Mouse (Mus musculus) neural tube, embryonic 11.5 days (tissue): ENCODE results near the gene Eif5a. TPM values are rescaled to one million over a fixed set of nuclear protein-coding genes. Genes with fewer than 3 reads are reported as not detected.

ENCODE experiments used
- ATAC-seq: fragments of 200-750 bp; cut with Nextera tagmentation; 2 replicates; pipeline ENCODE4 v1.8.0; 2017; ENCODE audit warnings: moderate number of reproducible peaks, mild to moderate bottlenecking, moderate TSS enrichment, moderate library complexity; ENCODE audit not compliant: insufficient read depth, low FRiP score, low TSS enrichment
- DNase-seq: peaks from one replicate; pipeline ENCODE4 v3.0.0-alpha.2; 2015; ENCODE audit warnings: low spot score
- H3K27ac ChIP-seq: fragments of 300-500 bp; sonication (generic); 2 replicates; pipeline ENCODE4 v1.5.1; 2014; ENCODE audit warnings: low read depth, mild to moderate bottlenecking, low read length
- H3K27me3 ChIP-seq: fragments of 300-500 bp; sonication (generic); 2 replicates; pipeline ENCODE4 v1.6.1; 2014; ENCODE audit warnings: mild to moderate bottlenecking, low read length, mixed read lengths; ENCODE audit not compliant: control insufficient read depth, insufficient read depth
- H3K36me3 ChIP-seq: fragments of 300-500 bp; sonication (generic); 2 replicates; pipeline ENCODE4 v1.6.1; 2014; ENCODE audit warnings: mild to moderate bottlenecking, low read length, moderate library complexity, mixed read lengths; ENCODE audit not compliant: control insufficient read depth, insufficient read depth
- H3K4me1 ChIP-seq: fragments of 300-500 bp; sonication (generic); 2 replicates; pipeline ENCODE4 v1.6.1; 2014; ENCODE audit warnings: low read length, mixed read lengths; ENCODE audit not compliant: control insufficient read depth, insufficient read depth
- H3K4me2 ChIP-seq: fragments of 300-500 bp; sonication (generic); 2 replicates; pipeline ENCODE4 v1.6.1; 2014; ENCODE audit warnings: low read depth, mild to moderate bottlenecking, moderate library complexity
- H3K4me3 ChIP-seq: fragments of 300-500 bp; sonication (generic); 2 replicates; pipeline ENCODE4 v1.5.1; 2014; ENCODE audit warnings: low read depth, low read length
- H3K9ac ChIP-seq: fragments of 300-500 bp; sonication (generic); 2 replicates; pipeline ENCODE4 v1.6.1; 2014; ENCODE audit warnings: mild to moderate bottlenecking, low read length
- H3K9me3 ChIP-seq: fragments of 300-500 bp; sonication (generic); 2 replicates; pipeline ENCODE4 v1.6.1; 2016; ENCODE audit warnings: low read length; ENCODE audit not compliant: control insufficient read depth
- WGBS: fragments of 180-500 bp; shearing (Covaris S2); extraction: QIAGEN DNeasy Blood & Tissue Kit; methylation state at CpG from one replicate; pipeline ENCODE4 v1.1.7; 2014; 5-methylcytosine and 5-hydroxymethylcytosine counted together
- microRNA-seq: library from miRNA; unstranded; fragments of <30 nt; microRNA quantifications from one replicate; pipeline ENCODE4, GENCODE M21; 2016
- polyA plus RNA-seq: library from polyadenylated mRNA; unstranded; fragments of >200 nt; fragmentation: Nextera tagmentation; extraction: Ambion mirVana; gene quantifications from 2 replicates; pipeline ENCODE4 v1.2.1, GENCODE M21; 2014

Gene Eif5a
- polyA plus RNA-seq, 1 experiment from 2014 or later, result 1,926 TPM

DNA sequence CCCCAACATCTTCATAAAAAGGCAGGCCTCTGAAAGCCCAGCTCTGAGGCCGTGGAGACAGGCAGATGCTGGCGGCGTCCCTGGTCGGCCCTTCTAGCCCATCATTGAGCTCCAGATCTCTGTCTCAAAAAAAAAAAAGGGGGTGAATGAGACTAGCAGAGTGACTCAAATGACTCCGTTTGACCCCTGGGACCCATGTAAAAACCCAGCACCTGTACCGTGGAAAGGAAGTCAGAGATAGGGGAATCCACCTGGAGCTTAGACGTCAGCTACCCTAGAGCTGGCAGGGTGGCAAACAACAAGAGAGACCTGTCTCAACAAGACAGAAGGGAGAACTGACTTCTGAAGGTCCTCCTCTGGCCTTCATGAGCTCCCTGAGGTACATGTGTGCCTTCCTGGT is 49.9 kb downstream of the Eif5a start:
- Histone ChIP-seq H3K9ac (no peak overlapping the region), H3K4me2 (no peak overlapping the region), H3K4me1 (no peaks in the 10 kb centered on the region), H3K27ac (no peak overlapping the region), H3K4me3 (no peak overlapping the region), H3K9me3 (no peaks in the 10 kb centered on the region), H3K36me3 (no peaks in the 10 kb centered on the region), H3K27me3 (no peaks in the 10 kb centered on the region)
- ATAC-seq (no peak), DNase-seq (no peak)
- 84% methylated on average over 7 of the region's 7 CpGs for whole genome bisulfite sequencing

DNA sequence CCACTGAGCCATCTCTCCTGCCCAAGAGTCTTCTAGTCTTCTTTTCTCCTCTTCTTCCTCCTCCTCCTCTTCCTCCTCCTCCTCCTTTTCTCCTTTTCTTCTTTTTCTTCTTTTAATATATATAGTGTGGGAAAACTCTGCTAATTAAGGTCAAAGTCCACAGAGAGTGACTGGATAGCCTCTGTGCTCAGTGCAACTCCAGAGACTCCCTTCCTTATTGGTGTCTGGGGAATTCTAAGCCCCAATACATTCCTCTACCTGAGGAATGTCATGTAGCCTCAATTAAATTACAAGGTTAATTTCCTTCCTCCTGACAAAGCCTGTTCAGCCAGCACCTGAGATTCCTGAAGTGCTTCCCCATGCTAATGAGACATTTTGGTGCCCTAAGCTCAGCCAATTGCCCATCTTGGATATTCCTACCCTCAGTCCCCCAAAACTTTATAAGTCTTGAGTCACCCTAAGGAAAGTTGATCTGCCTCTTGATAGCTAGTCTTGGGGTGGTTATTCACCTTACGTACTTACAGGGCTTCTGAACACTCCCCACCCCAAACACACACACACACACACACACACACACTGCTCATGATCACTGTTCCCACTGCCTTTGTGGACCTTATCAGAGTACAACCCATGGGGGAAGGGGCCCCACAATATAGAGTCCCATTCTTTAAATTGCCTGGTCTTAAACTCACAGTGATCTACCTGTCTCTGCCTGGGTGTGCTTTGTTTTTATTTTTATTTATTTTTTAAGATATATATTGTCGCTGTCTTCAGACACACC is 51.3 kb downstream of the Eif5a start:
- Histone ChIP-seq H3K4me1 (no peaks in the 10 kb centered on the region), H3K9ac (no peak overlapping the region), H3K36me3 (no peaks in the 10 kb centered on the region), H3K27ac (no peak overlapping the region), H3K4me3 (no peak overlapping the region), H3K9me3 (no peaks in the 10 kb centered on the region), H3K4me2 (no peak overlapping the region), H3K27me3 (no peaks in the 10 kb centered on the region)
- ATAC-seq (no peak), DNase-seq (no peak)
- 94% methylated on average over 2 of the region's 2 CpGs for WGBS

DNA sequence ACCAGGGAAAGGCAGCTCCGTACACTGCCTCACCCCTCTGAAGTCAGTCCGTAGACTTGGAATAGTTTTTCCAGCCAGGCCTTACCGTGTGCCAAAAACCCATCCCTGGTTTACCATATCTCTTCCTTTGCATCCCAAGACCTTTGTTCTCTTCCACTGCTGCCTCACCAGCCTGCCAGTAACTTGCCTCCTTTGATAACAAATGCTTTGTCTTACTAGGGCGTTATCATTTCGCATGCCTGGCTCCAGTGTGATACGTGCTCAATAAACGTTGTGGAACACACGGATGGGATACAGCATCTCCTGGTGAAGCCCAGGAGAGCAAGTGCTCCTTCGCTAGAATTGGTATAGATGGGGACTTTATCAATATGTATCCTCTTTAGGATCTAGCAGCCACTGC is 54.4 kb downstream of the Eif5a start:
- Histone ChIP-seq H3K36me3 (no peaks in the 10 kb centered on the region), H3K27me3 (no peaks in the 10 kb centered on the region), H3K27ac (no peak overlapping the region), H3K4me3 (no peak overlapping the region), H3K9ac (no peak overlapping the region), H3K4me2 (no peak overlapping the region), H3K4me1 (no peaks in the 10 kb centered on the region), H3K9me3 (no peaks in the 10 kb centered on the region)
- 73% methylated on average over 9 of the region's 9 CpGs for WGBS
- ATAC-seq (no peak), DNase-seq (no peak)

Small RNAs within 50 kb of the gene (microRNA-seq; reads per million reads assigned to microRNA genes)
- gene Mir6924, result not detected

Other genes starting within 250 kb of the Eif5a start
- 781 and 824 TPM in 2 replicates for gene Eif4a1, start 249.5 kb downstream of the Eif5a start, polyA plus RNA-seq
- gene Senp3, start 239.9 kb downstream of the Eif5a start, polyA plus RNA-seq, result 88.6 and 93.8 TPM in 2 replicates
- 0.19 TPM in 1 of 2 replicates, not detected in the other for gene Tnfsf13, start 236.2 kb downstream of the Eif5a start, polyA plus RNA-seq
- gene Tnfsf12, start 226.1 kb downstream of the Eif5a start, polyA plus RNA-seq, result 1.5 and 1.7 TPM in 2 replicates
- gene Tnfsfm13, start 225.9 kb downstream of the Eif5a start, polyA plus RNA-seq, result 1.4 and 1.5 TPM in 2 replicates
- gene Polr2a, start 163.3 kb downstream of the Eif5a start, polyA plus RNA-seq, result 65.0 and 65.3 TPM in 2 replicates
- not detected in 2 replicates for gene Slc35g3, start 160.0 kb downstream of the Eif5a start, polyA plus RNA-seq
- 0.99 and 1.3 TPM in 2 replicates for gene Zbtb4, start 156.0 kb downstream of the Eif5a start, polyA plus RNA-seq
- 4.2 and 6.2 TPM in 2 replicates for gene Chrnb1, start 126.0 kb downstream of the Eif5a start, polyA plus RNA-seq
- 2.0 and 3.0 TPM in 2 replicates for gene Fgf11, start 120.1 kb downstream of the Eif5a start, polyA plus RNA-seq
- gene Tmem102, start 116.3 kb downstream of the Eif5a start, polyA plus RNA-seq, result 0.69 and 0.88 TPM in 2 replicates
- not detected in 2 replicates for gene Gm39566, start 106.7 kb downstream of the Eif5a start, polyA plus RNA-seq
- gene Spem2, start 103.5 kb downstream of the Eif5a start, polyA plus RNA-seq, result not detected in 2 replicates
- gene Spem1, start 99.8 kb downstream of the Eif5a start, polyA plus RNA-seq, result 0.23 TPM in 1 of 2 replicates, not detected in the other
- gene Nlgn2, start 84.2 kb downstream of the Eif5a start, polyA plus RNA-seq, result 10.9 and 11.4 TPM in 2 replicates
- gene Tmem256, start 83.4 kb downstream of the Eif5a start, polyA plus RNA-seq, result 289 and 296 TPM in 2 replicates
- 75.4 and 83.7 TPM in 2 replicates for gene Plscr3, start 75.6 kb downstream of the Eif5a start, polyA plus RNA-seq
- gene Tnk1, start 63.2 kb downstream of the Eif5a start, polyA plus RNA-seq, result 0.23 and 0.72 TPM in 2 replicates
- gene Tmem95, start 43.9 kb downstream of the Eif5a start, polyA plus RNA-seq, result not detected in 2 replicates
- 3.1 and 3.6 TPM in 2 replicates for gene Kctd11, start 40.6 kb downstream of the Eif5a start, polyA plus RNA-seq
- 0.53 and 1.1 TPM in 2 replicates for gene Acap1, start 26.4 kb downstream of the Eif5a start, polyA plus RNA-seq
- gene 2810408A11Rik, start 21.0 kb downstream of the Eif5a start, polyA plus RNA-seq, result 14.4 and 15.1 TPM in 2 replicates
- gene Neurl4, start 20.9 kb downstream of the Eif5a start, polyA plus RNA-seq, result 14.2 and 18.0 TPM in 2 replicates
- 84.0 and 93.7 TPM in 2 replicates for gene Gps2, start 8.1 kb downstream of the Eif5a start, polyA plus RNA-seq
- 3.4 and 4.2 TPM in 2 replicates for gene Ybx2, start 13.8 kb upstream of the Eif5a start, polyA plus RNA-seq
- 11.4 and 11.8 TPM in 2 replicates for gene Slc2a4, start 26.2 kb upstream of the Eif5a start, polyA plus RNA-seq
- 5.3 and 5.9 TPM in 2 replicates for gene Cldn7, start 42.8 kb upstream of the Eif5a start, polyA plus RNA-seq
- 21.5 and 23.3 TPM in 2 replicates for gene Ctdnep1, start 59.2 kb upstream of the Eif5a start, polyA plus RNA-seq
- 149 and 168 TPM in 2 replicates for gene Elp5, start 60.6 kb upstream of the Eif5a start, polyA plus RNA-seq
- gene Gabarap, start 69.2 kb upstream of the Eif5a start, polyA plus RNA-seq, result 530 and 552 TPM in 2 replicates
- 54.4 and 57.6 TPM in 2 replicates for gene Phf23, start 73.8 kb upstream of the Eif5a start, polyA plus RNA-seq
- gene Dvl2, start 78.6 kb upstream of the Eif5a start, polyA plus RNA-seq, result 35.8 and 39.0 TPM in 2 replicates
- 49.3 and 54.1 TPM in 2 replicates for gene Acadvl, start 93.5 kb upstream of the Eif5a start, polyA plus RNA-seq
- gene Dlg4, start 95.0 kb upstream of the Eif5a start, polyA plus RNA-seq, result 14.6 and 15.0 TPM in 2 replicates
- gene Asgr1, start 132.1 kb upstream of the Eif5a start, polyA plus RNA-seq, result 0.41 TPM in 1 of 2 replicates, not detected in the other
- gene Asgr2, start 170.7 kb upstream of the Eif5a start, polyA plus RNA-seq, result 0.28 TPM in 1 of 2 replicates, not detected in the other
- gene Mgl2, start 208.4 kb upstream of the Eif5a start, polyA plus RNA-seq, result not detected in 2 replicates
- 0.38 and 0.39 TPM in 2 replicates for gene Clec10a, start 234.2 kb upstream of the Eif5a start, polyA plus RNA-seq